Mouse (Mus musculus): ENCODE data around the gene Cryzl2. TPM values are rescaled to one million over a fixed set of nuclear protein-coding genes. Genes with fewer than 3 reads are reported as not detected.

Gene Cryzl2
- polyA plus RNA-seq, 1 experiment = 0.15 TPM

GRCm38 (mm10) chr1:157459904-157460303, 1.5 kb downstream of the Cryzl2 start:
- TF ChIP-seq TAL1 (IDR thresholded peaks at IDR 0.05; ENCODE audit: low read length) (no peak), GATA1 (IDR thresholded peaks at IDR 0.05; ENCODE audit: low read length) (no peak)
- H3K36me3 ChIP-seq (ENCODE audit: control insufficient read depth) = no peaks in the 10 kb centered on the region

GRCm38 (mm10) chr1:157461276-157461675, 2.9 kb downstream of the Cryzl2 start:
- TF ChIP-seq GATA1 (IDR thresholded peaks at IDR 0.05; ENCODE audit: low read length) = no peak
- TF ChIP-seq TAL1 (IDR thresholded peaks at IDR 0.05; ENCODE audit: low read length) = no peak
- Histone ChIP-seq H3K4me1 (ENCODE audit: control insufficient read depth) (peaks cover 14% of the 10 kb centered on the region), H3K36me3 (ENCODE audit: control insufficient read depth) (no peaks in the 10 kb centered on the region; the same call in 1 of the 2 replicates), H3K9me3 (ENCODE audit: control insufficient read depth, low read length) (no peaks in the 10 kb centered on the region), H3K27me3 (ENCODE audit: control insufficient read depth) (no peaks in the 10 kb centered on the region), H3K4me3 (replicated peaks) (no peak overlapping the region)

More at GRCm38 (mm10) chr1:157459904-157460303, 1.5 kb downstream of the Cryzl2 start:
- Histone ChIP-seq H3K9me3 (ENCODE audit: control insufficient read depth, low read length) (no peaks in the 10 kb centered on the region), H3K4me1 (ENCODE audit: control insufficient read depth) (peaks cover 14% of the 10 kb centered on the region), H3K27me3 (ENCODE audit: control insufficient read depth) (no peaks in the 10 kb centered on the region), H3K4me3 (replicated peaks) (no peak overlapping the region)

GRCm38 (mm10) chr1:157462336-157462735, 4.0 kb downstream of the Cryzl2 start:
- Histone ChIP-seq H3K4me3 (replicated peaks) (no peak overlapping the region), H3K27me3 (ENCODE audit: control insufficient read depth) (no peaks in the 10 kb centered on the region), H3K36me3 (ENCODE audit: control insufficient read depth) (no peaks in the 10 kb centered on the region; the same call in 1 of the 2 replicates), H3K9me3 (ENCODE audit: control insufficient read depth, low read length) (no peaks in the 10 kb centered on the region), H3K4me1 (ENCODE audit: control insufficient read depth) (peaks cover 14% of the 10 kb centered on the region)
- no peak for TF ChIP-seq GATA1 (IDR thresholded peaks at IDR 0.05; ENCODE audit: low read length)
- no peak for TF ChIP-seq TAL1 (IDR thresholded peaks at IDR 0.05; ENCODE audit: low read length)

- no peak overlapping the region for H3K4me3 ChIP-seq (replicated peaks)
- H3K36me3 ChIP-seq (ENCODE audit: control insufficient read depth) = no peaks in the 10 kb centered on the region; the same call in 1 of the 2 replicates
- no peaks in the 10 kb centered on the region for H3K9me3 ChIP-seq (ENCODE audit: control insufficient read depth, low read length)
- no peaks in the 10 kb centered on the region for H3K4me1 ChIP-seq (ENCODE audit: control insufficient read depth)
- no peaks in the 10 kb centered on the region for H3K27me3 ChIP-seq (ENCODE audit: control insufficient read depth)
- no peak for TF ChIP-seq TAL1 (IDR thresholded peaks at IDR 0.05; ENCODE audit: low read length)
- TF ChIP-seq GATA1 (IDR thresholded peaks at IDR 0.05; ENCODE audit: low read length) = no peak
Measured at GRCm38 (mm10) chr1:157465194-157465593, 6.8 kb downstream of the Cryzl2 start.

GRCm38 (mm10) chr1:157467866-157468265, 9.5 kb downstream of the Cryzl2 start:
- no peaks in the 10 kb centered on the region; the same call in 1 of the 2 replicates for H3K36me3 ChIP-seq (ENCODE audit: control insufficient read depth)
- H3K9me3 ChIP-seq (ENCODE audit: control insufficient read depth, low read length) = no peaks in the 10 kb centered on the region
- TF ChIP-seq GATA1 (IDR thresholded peaks at IDR 0.05; ENCODE audit: low read length) = no peak
- no peak for TF ChIP-seq TAL1 (IDR thresholded peaks at IDR 0.05; ENCODE audit: low read length)
- no peak overlapping the region for H3K4me3 ChIP-seq (replicated peaks)
- H3K27me3 ChIP-seq (ENCODE audit: control insufficient read depth) = no peaks in the 10 kb centered on the region
- H3K4me1 ChIP-seq (ENCODE audit: control insufficient read depth) = no peaks in the 10 kb centered on the region

GRCm38 (mm10) chr1:157470761-157471386, 12.5 kb downstream of the Cryzl2 start:
- H3K4me3 ChIP-seq (replicated peaks) = no peak overlapping the region
- no peaks in the 10 kb centered on the region for H3K9me3 ChIP-seq (ENCODE audit: control insufficient read depth, low read length)
- TF ChIP-seq TAL1 (IDR thresholded peaks at IDR 0.05; ENCODE audit: low read length) (no peak), GATA1 (IDR thresholded peaks at IDR 0.05; ENCODE audit: low read length) (no peak)
- no peaks in the 10 kb centered on the region for H3K27me3 ChIP-seq (ENCODE audit: control insufficient read depth)
- H3K36me3 ChIP-seq (ENCODE audit: control insufficient read depth) = no peaks in the 10 kb centered on the region
- no peaks in the 10 kb centered on the region for H3K4me1 ChIP-seq (ENCODE audit: control insufficient read depth)

- no peaks in the 10 kb centered on the region for H3K36me3 ChIP-seq (ENCODE audit: control insufficient read depth)
- TF ChIP-seq GATA1 (IDR thresholded peaks at IDR 0.05; ENCODE audit: low read length) = no peak
- no peak for TF ChIP-seq TAL1 (IDR thresholded peaks at IDR 0.05; ENCODE audit: low read length)
- no peaks in the 10 kb centered on the region for H3K4me1 ChIP-seq (ENCODE audit: control insufficient read depth)
- H3K27me3 ChIP-seq (ENCODE audit: control insufficient read depth) = no peaks in the 10 kb centered on the region
- H3K9me3 ChIP-seq (ENCODE audit: control insufficient read depth, low read length) = no peaks in the 10 kb centered on the region
- H3K4me3 ChIP-seq (replicated peaks) = no peak overlapping the region
Measured at GRCm38 (mm10) chr1:157472716-157473115, 14.3 kb downstream of the Cryzl2 start.

- TF ChIP-seq TAL1 (IDR thresholded peaks at IDR 0.05; ENCODE audit: low read length) = no peak
- H3K4me3 ChIP-seq (replicated peaks) = no peak overlapping the region
- no peaks in the 10 kb centered on the region for H3K27me3 ChIP-seq (ENCODE audit: control insufficient read depth)
- H3K36me3 ChIP-seq (ENCODE audit: control insufficient read depth) = no peaks in the 10 kb centered on the region
- no peaks in the 10 kb centered on the region for H3K4me1 ChIP-seq (ENCODE audit: control insufficient read depth)
- H3K9me3 ChIP-seq (ENCODE audit: control insufficient read depth, low read length) = no peaks in the 10 kb centered on the region
Measured at GRCm38 (mm10) chr1:157474865-157475264, 16.5 kb downstream of the Cryzl2 start.

GRCm38 (mm10) chr1:157476231-157476630, 17.9 kb downstream of the Cryzl2 start:
- H3K9me3 ChIP-seq (ENCODE audit: control insufficient read depth, low read length) = no peaks in the 10 kb centered on the region
- no peak overlapping the region for H3K4me3 ChIP-seq (replicated peaks)
- no peaks in the 10 kb centered on the region for H3K4me1 ChIP-seq (ENCODE audit: control insufficient read depth)
- no peaks in the 10 kb centered on the region for H3K27me3 ChIP-seq (ENCODE audit: control insufficient read depth)
- TF ChIP-seq GATA1 (IDR thresholded peaks at IDR 0.05; ENCODE audit: low read length) = no peak
- no peak for TF ChIP-seq TAL1 (IDR thresholded peaks at IDR 0.05; ENCODE audit: low read length)
- no peaks in the 10 kb centered on the region for H3K36me3 ChIP-seq (ENCODE audit: control insufficient read depth)

GRCm38 (mm10) chr1:157480090-157480489, 21.7 kb downstream of the Cryzl2 start:
- Histone ChIP-seq H3K4me3 (replicated peaks) (no peak overlapping the region), H3K36me3 (ENCODE audit: control insufficient read depth) (no peaks in the 10 kb centered on the region), H3K4me1 (ENCODE audit: control insufficient read depth) (no peaks in the 10 kb centered on the region), H3K27me3 (ENCODE audit: control insufficient read depth) (no peaks in the 10 kb centered on the region), H3K9me3 (ENCODE audit: control insufficient read depth, low read length) (no peaks in the 10 kb centered on the region)
- no peak for TF ChIP-seq TAL1 (IDR thresholded peaks at IDR 0.05; ENCODE audit: low read length)
- no peak for TF ChIP-seq GATA1 (IDR thresholded peaks at IDR 0.05; ENCODE audit: low read length)

All from erythroblast, embryonic 14.5 days (primary cell).